Mouse (Mus musculus) CD4-positive, CD25-positive, alpha-beta regulatory T cell, adult 4 months (primary cell): ENCODE measurements around the gene Ptgis. TPM values are rescaled to one million over a fixed set of nuclear protein-coding genes. Genes with fewer than 3 reads are reported as not detected.

Experiments
- ATAC-seq: one replicate; pipeline ENCODE4 v1.8.0; 2017
- polyA plus RNA-seq, 2 experiments: library from polyadenylated mRNA; unstranded; fragments of 100-300 nt; shearing (Covaris generic); gene quantifications; one replicate each; pipeline ENCODE4 v1.2.1; 2017

Ptgis gene
- polyA plus RNA-seq, 2 experiments from 2014 or later: 0.16 TPM; not detected in 1

DNA sequence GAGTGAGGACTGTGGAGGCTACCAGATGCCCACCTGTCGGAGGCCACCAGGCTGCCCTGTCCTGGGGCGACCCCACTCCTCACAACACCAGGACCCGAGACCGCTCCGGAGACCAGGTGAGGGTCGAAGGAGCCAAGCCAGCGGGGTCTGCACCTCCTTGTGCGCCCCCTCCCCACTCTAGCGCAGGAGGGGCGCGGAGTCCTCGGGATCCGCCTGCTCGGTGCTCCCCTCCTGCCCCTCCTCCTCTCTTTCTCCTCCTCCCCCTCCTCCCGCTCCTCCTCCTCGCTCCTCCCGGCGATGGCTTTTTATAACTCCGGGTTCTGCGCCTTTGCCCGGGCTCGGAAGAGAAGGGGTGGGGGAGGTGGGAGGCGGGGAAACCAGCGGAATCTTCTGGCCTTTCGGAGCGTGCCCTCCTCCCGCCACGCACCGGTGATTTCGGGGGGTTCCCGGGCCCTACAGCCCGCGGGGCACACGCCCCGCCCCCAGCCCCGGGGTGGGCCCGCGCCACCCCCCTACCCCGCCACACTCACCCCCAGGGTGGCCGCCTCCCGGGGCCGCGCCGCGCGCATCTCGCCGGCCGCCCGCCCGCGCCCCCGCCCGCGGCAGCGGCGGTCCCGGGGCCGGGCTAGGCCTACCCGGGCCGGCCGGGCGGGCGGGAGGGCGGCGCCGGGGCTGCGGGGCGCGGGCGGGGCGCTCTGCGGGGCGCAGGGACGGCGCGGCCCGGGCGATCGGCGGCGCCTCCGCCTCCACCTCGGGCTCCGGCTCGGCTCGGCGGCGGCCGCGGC, 50.9 kb downstream of the Ptgis start:
- ATAC-seq: no peak

- no peak for ATAC-seq
Observed at GRCm38 (mm10) chr2:167188315-167189207, 51.8 kb downstream of the Ptgis start.

- ATAC-seq: no peak
Observed at GRCm38 (mm10) chr2:167187119-167187518, 53.3 kb downstream of the Ptgis start.

- no peak for ATAC-seq
Observed at GRCm38 (mm10) chr2:167186544-167186943, 53.9 kb downstream of the Ptgis start.

- no peak for ATAC-seq
Observed at GRCm38 (mm10) chr2:167186003-167186402, 54.4 kb downstream of the Ptgis start.

DNA sequence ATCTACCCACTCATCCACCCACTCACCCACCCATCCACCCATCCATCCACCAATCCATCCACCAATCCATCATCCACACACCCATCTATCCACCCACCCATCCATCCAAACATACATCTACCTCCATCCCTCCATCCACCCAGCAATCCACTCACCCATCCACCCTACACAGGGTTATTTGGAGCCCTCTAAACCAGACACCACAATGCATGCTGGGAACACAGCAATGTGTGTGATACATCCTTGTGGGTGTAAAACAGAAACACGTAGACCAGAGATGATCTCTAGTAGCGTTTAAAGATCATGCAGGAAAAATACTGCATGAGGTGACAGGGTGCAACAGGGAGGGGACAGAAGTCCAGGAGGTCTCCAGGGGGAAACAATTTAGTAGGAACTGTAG, 55.0 kb downstream of the Ptgis start:
- ATAC-seq: no peak

- no peak for ATAC-seq
Observed at GRCm38 (mm10) chr2:167181662-167182389, 58.6 kb downstream of the Ptgis start.

GRCm38 (mm10) chr2:167181096-167181495, 59.3 kb downstream of the Ptgis start:
- ATAC-seq: no peak

- ATAC-seq: no peak
Observed at GRCm38 (mm10) chr2:167179301-167179700, 61.1 kb downstream of the Ptgis start.

DNA sequence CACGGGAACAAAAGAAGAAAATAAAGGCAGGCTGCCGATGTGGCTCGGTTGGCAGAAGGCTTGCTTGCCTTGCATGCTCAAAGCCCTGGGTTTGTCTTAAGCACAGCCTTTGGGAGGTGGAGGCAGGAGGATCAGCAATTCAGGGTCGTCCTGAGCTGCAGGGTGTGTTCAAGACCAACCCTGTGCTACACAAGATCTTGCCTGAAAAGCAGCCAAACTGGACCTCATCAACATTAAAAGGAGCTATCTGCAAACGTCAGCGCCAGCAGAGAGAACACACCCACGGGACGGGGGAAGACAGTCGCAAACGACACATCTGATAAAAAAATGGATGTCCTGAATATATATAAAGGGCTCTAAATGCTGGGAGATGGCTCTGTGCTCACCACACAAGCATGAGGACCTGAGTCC, 63.2 kb downstream of the Ptgis start:
- ATAC-seq: no peak

DNA sequence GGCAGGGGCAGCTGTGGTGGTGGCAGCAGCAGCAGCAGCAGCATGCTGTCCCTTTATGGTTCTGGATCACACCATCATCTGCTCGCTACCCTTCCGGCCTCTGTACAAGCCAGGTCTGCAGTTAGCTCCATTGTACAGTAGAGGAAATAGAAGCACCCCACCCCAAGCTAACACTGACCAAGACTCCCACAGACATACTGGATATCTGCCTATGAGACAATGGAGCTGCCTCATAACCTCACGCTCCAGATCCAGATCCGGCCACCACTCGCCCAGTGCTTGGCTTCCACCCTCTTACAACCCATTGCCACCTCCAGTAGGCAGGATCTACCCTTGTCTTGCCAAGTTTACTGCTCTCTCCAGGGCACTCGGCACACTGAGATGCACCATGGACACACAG, 65.1 kb downstream of the Ptgis start:
- ATAC-seq: no peak

GRCm38 (mm10) chr2:167173051-167173875, 67.1 kb downstream of the Ptgis start:
- ATAC-seq: no peak

GRCm38 (mm10) chr2:167167515-167168212, 72.7 kb downstream of the Ptgis start:
- no peak for ATAC-seq

GRCm38 (mm10) chr2:167163600-167163999, 76.8 kb downstream of the Ptgis start:
- no peak for ATAC-seq

- ATAC-seq: no peak
Observed at GRCm38 (mm10) chr2:167163134-167163533, 77.3 kb downstream of the Ptgis start.

GRCm38 (mm10) chr2:167162516-167163021, 77.8 kb downstream of the Ptgis start:
- no peak for ATAC-seq

DNA sequence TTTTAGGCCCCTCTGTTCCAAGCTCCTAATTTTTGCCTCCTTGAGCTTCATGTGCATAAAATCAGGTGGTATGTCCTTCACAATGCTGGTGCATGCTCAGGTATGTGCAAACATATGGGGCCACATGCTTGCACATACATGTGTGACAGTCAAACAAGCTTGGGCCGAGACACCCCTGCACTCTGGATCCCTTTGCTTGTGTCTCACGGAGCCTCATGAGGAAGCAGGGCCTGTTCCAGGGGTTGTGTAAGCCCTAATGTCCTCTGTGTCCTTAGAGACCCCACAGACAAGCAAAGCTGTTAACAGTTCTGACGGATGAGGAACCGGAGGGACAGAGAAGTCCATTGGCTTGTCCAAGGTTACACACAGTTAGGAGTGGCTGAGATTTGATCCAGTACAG, 80.7 kb downstream of the Ptgis start:
- ATAC-seq: no peak

GRCm38 (mm10) chr2:167158780-167159179, 81.6 kb downstream of the Ptgis start:
- no peak for ATAC-seq

GRCm38 (mm10) chr2:167156118-167156715, 84.2 kb downstream of the Ptgis start:
- no peak for ATAC-seq

DNA sequence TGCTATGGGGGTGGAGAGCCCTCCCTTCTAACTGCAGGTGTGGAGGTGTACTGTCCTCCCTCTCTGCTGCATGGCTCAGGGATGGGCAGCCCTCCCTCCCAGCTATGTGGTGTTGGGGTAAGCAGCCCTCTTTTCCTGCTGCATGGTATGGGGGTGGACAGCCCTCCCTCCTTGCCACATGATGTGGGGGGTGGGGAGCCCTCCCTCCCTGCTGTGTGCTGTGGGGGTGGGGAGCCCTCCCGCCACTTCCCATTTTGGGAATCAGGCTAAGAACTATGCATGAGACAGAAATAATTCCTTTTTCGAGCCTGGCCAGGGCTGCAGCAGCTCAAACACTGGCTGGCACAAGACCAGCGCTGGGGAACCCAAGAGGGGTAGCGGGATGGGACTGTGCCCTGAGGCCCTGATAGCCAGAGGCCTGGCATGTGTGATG, 84.8 kb downstream of the Ptgis start:
- no peak for ATAC-seq

- no peak for ATAC-seq
Observed at GRCm38 (mm10) chr2:167150880-167151279, 89.5 kb downstream of the Ptgis start.
